Mouse (Mus musculus) liver, embryonic 15.5 days (tissue): ENCODE measurements around the gene Gpc6. TPM values are rescaled to one million over a fixed set of nuclear protein-coding genes. Genes with fewer than 3 reads are reported as not detected.

Experiments used
- ATAC-seq: fragments of 200-750 bp; cut with Nextera tagmentation; 2 replicates; pipeline ENCODE4 v1.8.0; 2017; ENCODE audit warnings: moderate number of reproducible peaks, mild to moderate bottlenecking, moderate library complexity; ENCODE audit not compliant: insufficient read depth
- H3K27ac ChIP-seq: fragments of 300-500 bp; sonication (generic); replicated peaks from 2 replicates; pipeline ENCODE4 v1.5.1; 2015; ENCODE audit warnings: mild to moderate bottlenecking, inconsistent platforms
- H3K27me3 ChIP-seq: fragments of 300-500 bp; sonication (generic); 2 replicates; pipeline ENCODE4 v1.6.1; 2015; ENCODE audit warnings: mild to moderate bottlenecking, inconsistent platforms
- H3K36me3 ChIP-seq: fragments of 300-500 bp; sonication (generic); replicated peaks from 2 replicates; pipeline ENCODE4 v1.6.1; 2015; ENCODE audit warnings: moderate library complexity, mild to moderate bottlenecking, inconsistent platforms
- H3K4me1 ChIP-seq: fragments of 300-500 bp; sonication (generic); replicated peaks from 2 replicates; pipeline ENCODE4 v1.6.1; 2015; ENCODE audit warnings: inconsistent platforms
- H3K4me2 ChIP-seq: fragments of 300-500 bp; sonication (generic); 2 replicates; pipeline ENCODE4 v1.6.1; 2015; ENCODE audit warnings: moderate library complexity, mild to moderate bottlenecking, inconsistent platforms
- H3K4me3 ChIP-seq: fragments of 300-500 bp; sonication (generic); replicated peaks from 2 replicates; pipeline ENCODE4 v1.5.1; 2015; ENCODE audit warnings: mild to moderate bottlenecking, inconsistent platforms
- H3K9ac ChIP-seq: fragments of 300-500 bp; sonication (generic); 2 replicates; pipeline ENCODE4 v1.6.1; 2015; ENCODE audit warnings: moderate library complexity, mild to moderate bottlenecking, inconsistent platforms
- H3K9me3 ChIP-seq: fragments of 300-500 bp; sonication (generic); replicated peaks from 2 replicates; pipeline ENCODE4 v1.6.1; 2016; ENCODE audit warnings: inconsistent platforms
- WGBS: fragments of 180-500 bp; shearing (Covaris S2); methylation state at CpG from one replicate; pipeline ENCODE4 v1.1.7; 2015; ENCODE audit warnings: mixed read lengths; ENCODE audit not compliant: insufficient replicate concordance; 5-methylcytosine and 5-hydroxymethylcytosine counted together
- polyA plus RNA-seq: library from polyadenylated mRNA; unstranded; fragments of >200 nt; fragmentation: Nextera tagmentation; extraction: Ambion mirVana; gene quantifications from 2 replicates; pipeline ENCODE4 v1.2.1, GENCODE M21; 2015

Gpc6 gene
- polyA plus RNA-seq, 1 experiment from 2014 or later = 3.4 TPM

DNA sequence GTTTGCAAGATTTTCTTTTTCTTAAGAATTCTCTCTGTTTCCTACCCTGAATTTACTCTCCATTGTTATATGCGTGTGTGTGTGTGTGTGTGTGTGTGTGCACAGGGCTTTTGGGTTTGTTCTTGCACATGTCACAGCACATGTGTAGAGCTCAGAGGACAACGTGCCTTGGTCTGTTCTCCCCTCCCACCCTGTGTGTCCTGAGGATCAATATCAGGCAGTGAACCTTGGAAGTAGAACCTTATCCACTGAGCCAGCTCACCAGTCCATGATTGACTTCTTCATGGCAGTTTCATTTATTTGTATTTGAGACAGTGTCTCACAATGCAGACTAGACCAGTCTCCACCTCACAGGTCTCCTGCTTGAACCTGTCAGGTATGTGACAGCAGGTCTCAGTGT, 399.1 kb downstream of the Gpc6 start:
- Histone ChIP-seq H3K36me3 (no peaks in the 10 kb centered on the region), H3K4me1 (no peaks in the 10 kb centered on the region), H3K27me3 (no peaks in the 10 kb centered on the region), H3K9me3 (no peaks in the 10 kb centered on the region), H3K9ac (no peak overlapping the region), H3K27ac (no peak overlapping the region), H3K4me2 (no peak overlapping the region), H3K4me3 (no peak overlapping the region)
- 39% methylated on average over 2 of the region's 2 CpGs for WGBS
- no peak for ATAC-seq

DNA sequence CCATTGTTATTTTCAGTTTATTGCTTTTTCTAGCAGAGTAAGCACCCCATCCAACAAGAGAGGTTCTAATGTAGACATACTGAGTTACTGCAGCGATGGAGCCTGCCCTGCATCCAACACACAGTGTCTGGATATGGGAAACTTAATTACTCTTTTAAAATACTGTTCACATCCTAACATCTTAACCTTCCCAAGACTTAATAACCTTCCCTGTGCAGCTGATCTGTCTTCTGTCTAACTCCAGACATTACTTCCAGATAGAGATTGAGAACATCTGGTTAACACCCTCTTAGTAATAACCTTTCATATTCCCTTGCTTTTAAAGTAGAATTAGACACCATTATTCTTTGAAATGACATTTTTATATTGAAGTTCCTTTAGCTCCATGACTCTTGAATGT, 407.1 kb downstream of the Gpc6 start:
- Histone ChIP-seq H3K27me3 (no peaks in the 10 kb centered on the region), H3K4me2 (no peak overlapping the region), H3K27ac (no peak overlapping the region), H3K9me3 (no peaks in the 10 kb centered on the region), H3K36me3 (no peaks in the 10 kb centered on the region), H3K4me1 (no peaks in the 10 kb centered on the region), H3K4me3 (no peak overlapping the region), H3K9ac (no peak overlapping the region)
- 49% methylated on average over 1 of the region's 1 CpGs for WGBS
- ATAC-seq = no peak

DNA sequence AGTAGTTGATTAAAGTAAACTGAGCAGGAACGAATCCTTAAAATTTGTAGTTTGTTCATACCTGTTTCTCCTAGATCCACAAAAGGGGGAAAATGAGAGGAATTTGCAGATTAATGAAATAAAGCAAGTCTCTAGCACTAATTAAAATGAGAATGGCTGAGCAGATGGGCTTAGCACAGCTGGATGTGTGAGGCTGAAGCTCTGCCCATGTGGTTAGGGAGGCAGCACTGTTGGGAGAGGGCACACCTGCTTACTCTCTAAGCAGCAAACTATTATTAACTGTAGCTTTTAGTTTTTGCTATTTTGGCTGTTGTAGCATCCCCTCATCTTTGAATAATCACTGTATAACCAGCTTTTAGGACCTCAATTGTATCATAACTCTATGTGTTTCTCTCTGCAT, 412.2 kb downstream of the Gpc6 start:
- H3K36me3 ChIP-seq = no peaks in the 10 kb centered on the region
- no peak overlapping the region for H3K4me3 ChIP-seq
- H3K27ac ChIP-seq = no peak overlapping the region
- no peaks in the 10 kb centered on the region for H3K9me3 ChIP-seq
- no peak overlapping the region for H3K9ac ChIP-seq
- H3K27me3 ChIP-seq = no peaks in the 10 kb centered on the region
- WGBS = 61% methylated on average over 1 of the region's 1 CpGs
- ATAC-seq = no peak
- H3K4me1 ChIP-seq = no peaks in the 10 kb centered on the region
- no peak overlapping the region for H3K4me2 ChIP-seq

DNA sequence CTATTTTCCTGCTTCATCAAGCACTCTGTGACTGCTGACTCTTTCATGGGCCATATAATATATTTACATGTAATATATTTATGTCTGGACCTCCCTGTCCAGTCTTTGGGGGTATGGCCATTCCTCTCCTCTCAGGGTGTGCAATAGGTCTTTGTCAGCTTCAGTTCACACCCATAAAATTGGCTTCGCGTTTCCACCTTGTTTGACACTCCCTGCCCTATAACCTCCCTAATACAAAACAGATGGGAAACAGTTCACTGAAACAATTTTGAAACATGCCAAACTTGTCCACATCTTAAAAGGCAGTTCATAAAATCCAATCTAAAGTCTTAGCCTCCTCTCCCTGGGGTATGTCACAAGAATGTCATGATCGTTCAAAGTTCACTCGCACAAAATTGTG, 415.4 kb downstream of the Gpc6 start:
- no peak overlapping the region for H3K9ac ChIP-seq
- no peak for ATAC-seq
- 77% methylated on average over 4 of the region's 4 CpGs for WGBS

DNA sequence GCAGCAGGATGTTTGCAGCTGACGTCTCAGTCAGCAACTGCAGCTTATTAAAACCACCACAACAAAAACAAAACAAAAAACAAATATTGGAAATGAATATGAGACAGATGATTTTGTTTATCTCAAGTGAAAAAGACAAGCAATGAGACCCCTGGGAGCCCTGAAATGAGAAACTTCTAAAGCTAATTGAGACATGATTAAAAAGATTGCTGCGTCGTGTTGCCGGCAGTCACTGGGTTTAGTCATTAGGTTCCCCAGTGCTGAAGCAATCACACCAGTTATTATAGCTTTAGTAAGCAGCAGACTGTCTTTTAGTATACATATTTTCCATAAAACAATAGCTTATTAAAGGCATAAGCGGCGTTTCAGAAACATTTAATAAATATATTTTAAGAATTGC, 419.4 kb downstream of the Gpc6 start:
- ATAC-seq = no peak
- Histone ChIP-seq H3K4me2 (no peak overlapping the region), H3K4me1 (no peaks in the 10 kb centered on the region), H3K9me3 (no peaks in the 10 kb centered on the region), H3K36me3 (no peaks in the 10 kb centered on the region), H3K9ac (no peak overlapping the region), H3K4me3 (no peak overlapping the region), H3K27me3 (no peaks in the 10 kb centered on the region), H3K27ac (no peak overlapping the region)
- WGBS = 76% methylated on average over 6 of the region's 6 CpGs

More for the DNA sequence above, 415.4 kb downstream of the Gpc6 start:
- Histone ChIP-seq H3K27ac (no peak overlapping the region), H3K4me3 (no peak overlapping the region), H3K27me3 (no peaks in the 10 kb centered on the region), H3K4me1 (no peaks in the 10 kb centered on the region), H3K36me3 (no peaks in the 10 kb centered on the region), H3K9me3 (no peaks in the 10 kb centered on the region), H3K4me2 (no peak overlapping the region)

DNA sequence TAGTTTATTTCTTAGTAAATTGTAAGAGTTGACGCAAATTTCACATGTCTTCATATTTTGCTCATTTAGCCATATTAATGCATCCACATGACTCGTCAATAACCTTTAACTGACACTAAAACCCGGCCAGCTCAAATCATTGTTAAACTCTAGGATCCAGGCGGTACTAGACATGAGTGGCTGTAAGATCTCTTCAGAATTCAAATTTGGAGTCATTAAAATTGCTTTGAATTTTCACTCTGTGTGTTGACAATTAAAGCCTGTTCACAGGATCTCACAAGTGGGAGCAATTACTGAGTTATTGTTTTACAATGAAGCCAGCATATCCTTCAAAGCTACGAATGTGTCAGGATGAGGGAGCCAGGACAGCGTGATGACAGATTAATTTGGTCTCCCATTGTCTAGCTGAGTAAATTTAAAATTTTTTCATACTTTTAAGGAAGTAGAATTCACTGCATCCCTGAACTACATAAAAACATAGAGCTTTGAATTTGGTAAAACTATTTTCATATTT, 421.3 kb downstream of the Gpc6 start:
- Histone ChIP-seq H3K4me1 (no peaks in the 10 kb centered on the region), H3K9me3 (no peaks in the 10 kb centered on the region), H3K4me2 (no peak overlapping the region), H3K27me3 (no peaks in the 10 kb centered on the region), H3K9ac (no peak overlapping the region), H3K36me3 (no peaks in the 10 kb centered on the region), H3K27ac (no peak overlapping the region), H3K4me3 (no peak overlapping the region)
- ATAC-seq = no peak
- WGBS = 69% methylated on average over 6 of the region's 6 CpGs

DNA sequence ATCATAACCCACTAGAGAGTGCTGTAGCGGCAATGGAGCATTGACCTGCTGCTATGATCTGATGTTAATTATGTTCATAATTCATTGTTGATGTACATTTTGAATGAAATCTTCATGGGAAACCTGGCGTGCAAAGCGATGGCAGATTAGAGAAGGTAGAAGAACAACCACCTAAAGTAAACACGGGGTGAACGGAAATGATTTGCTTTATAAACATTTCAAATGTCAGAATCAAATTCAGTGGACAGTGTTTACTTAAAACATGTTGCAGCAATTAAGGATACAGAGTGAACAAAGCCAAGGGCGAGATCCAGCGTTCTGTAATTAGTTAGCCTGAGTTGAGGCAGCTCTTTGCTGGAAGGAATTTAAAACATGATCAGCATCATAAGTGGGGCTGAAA, 426.2 kb downstream of the Gpc6 start:
- WGBS = 65% methylated on average over 7 of the region's 7 CpGs
- Histone ChIP-seq H3K9me3 (no peaks in the 10 kb centered on the region), H3K4me1 (no peaks in the 10 kb centered on the region), H3K4me3 (no peak overlapping the region), H3K27me3 (no peaks in the 10 kb centered on the region), H3K36me3 (no peaks in the 10 kb centered on the region), H3K9ac (no peak overlapping the region), H3K4me2 (no peak overlapping the region), H3K27ac (no peak overlapping the region)
- ATAC-seq = no peak

DNA sequence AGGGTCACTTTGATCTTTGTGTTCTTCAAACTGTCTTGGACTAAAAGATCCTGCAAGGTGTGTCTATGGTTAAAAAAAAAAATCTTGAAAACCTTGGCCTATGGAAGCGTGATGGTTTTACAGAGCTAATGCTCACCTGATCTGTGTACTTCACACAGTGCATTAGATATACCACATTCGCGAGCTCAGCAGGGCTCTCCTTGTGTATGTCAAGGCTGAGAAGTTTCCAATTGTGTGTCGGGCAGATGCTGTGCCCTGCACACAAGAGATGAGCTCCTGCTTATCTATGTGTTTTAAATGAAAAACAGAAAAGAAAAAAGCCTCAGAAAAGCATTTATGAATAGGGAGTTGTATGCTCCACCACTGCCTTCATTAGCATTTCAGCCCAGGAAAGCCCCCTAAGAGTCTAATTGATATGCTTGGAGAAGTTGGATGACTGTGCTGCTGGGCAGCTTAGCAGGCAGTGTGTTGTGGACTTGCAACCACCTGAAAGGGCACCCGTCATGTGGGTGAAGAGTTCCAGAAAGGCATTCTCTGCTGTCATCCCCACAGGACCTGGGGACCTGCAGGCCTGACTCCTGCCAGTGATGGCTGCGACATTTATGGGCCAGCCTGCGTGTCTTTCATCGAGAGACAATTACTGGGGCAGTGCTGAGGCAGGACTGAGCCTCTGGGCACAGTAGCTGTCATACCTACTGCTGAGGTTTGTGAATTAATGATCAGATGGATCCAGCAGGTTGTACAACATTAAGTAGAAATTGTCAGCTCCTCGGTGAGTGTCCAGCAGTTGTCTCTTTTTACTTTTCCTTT, 436.2 kb downstream of the Gpc6 start:
- H3K27ac ChIP-seq = no peak overlapping the region
- H3K9me3 ChIP-seq = no peaks in the 10 kb centered on the region
- H3K4me3 ChIP-seq = no peak overlapping the region
- no peak overlapping the region for H3K4me2 ChIP-seq
- no peak overlapping the region for H3K9ac ChIP-seq
- no peaks in the 10 kb centered on the region for H3K27me3 ChIP-seq
- no peaks in the 10 kb centered on the region for H3K36me3 ChIP-seq
- ATAC-seq = no peak
- H3K4me1 ChIP-seq = no peaks in the 10 kb centered on the region
- 53% methylated on average over 9 of the region's 9 CpGs for WGBS

DNA sequence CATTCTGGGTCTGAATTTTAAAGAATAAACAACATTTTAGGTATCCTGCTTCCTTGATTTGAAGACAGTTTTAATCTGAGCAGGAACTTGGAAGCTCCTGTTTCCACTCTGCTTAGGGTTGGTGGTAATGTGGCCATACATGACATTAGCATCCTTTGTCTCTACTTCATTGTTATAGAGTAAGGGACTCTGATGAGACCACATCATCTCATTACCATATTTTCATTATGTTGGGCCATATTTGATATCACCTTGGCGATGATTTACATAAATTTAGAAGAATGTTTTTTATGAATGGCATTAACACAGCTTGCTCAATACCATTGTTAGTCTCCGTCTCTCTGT, 436.8 kb downstream of the Gpc6 start:
- WGBS = 66% methylated on average over 2 of the region's 2 CpGs
- H3K36me3 ChIP-seq = no peaks in the 10 kb centered on the region
- no peak overlapping the region for H3K4me2 ChIP-seq
- no peak overlapping the region for H3K4me3 ChIP-seq
- no peak for ATAC-seq
- no peak overlapping the region for H3K27ac ChIP-seq
- H3K27me3 ChIP-seq = no peaks in the 10 kb centered on the region
- no peaks in the 10 kb centered on the region for H3K4me1 ChIP-seq
- H3K9ac ChIP-seq = no peak overlapping the region
- no peaks in the 10 kb centered on the region for H3K9me3 ChIP-seq

DNA sequence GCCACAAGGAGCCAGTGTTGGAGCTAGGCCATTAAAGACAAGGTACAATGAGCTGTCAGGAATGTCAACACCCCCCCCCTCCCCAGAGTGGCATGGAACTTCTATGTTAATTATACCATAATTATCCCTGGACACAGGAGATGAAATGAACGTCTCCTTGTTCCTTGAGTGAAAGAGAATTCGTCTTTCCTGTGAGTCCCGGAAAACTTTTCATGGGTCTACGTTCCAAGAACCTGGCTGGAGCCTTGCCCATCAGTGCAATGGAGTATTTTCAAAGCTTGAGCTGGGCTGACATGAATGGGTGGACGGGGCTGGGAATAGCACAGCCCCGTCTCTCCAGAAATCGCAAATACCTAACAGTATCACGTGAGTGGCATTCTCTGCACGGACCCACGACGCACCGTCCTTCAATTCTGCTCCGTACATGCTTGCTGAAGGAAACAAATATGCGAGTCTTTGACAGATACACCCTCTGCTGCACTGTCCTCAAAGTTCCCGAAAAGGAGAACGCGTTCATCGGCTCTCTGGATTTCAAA, 444.3 kb downstream of the Gpc6 start:
- Histone ChIP-seq H3K9me3 (no peaks in the 10 kb centered on the region), H3K27me3 (no peaks in the 10 kb centered on the region), H3K27ac (no peak overlapping the region), H3K4me1 (no peaks in the 10 kb centered on the region), H3K4me3 (no peak overlapping the region), H3K36me3 (no peaks in the 10 kb centered on the region), H3K4me2 (no peak overlapping the region), H3K9ac (no peak overlapping the region)
- no peak for ATAC-seq
- WGBS = 73% methylated on average over 18 of the region's 18 CpGs

DNA sequence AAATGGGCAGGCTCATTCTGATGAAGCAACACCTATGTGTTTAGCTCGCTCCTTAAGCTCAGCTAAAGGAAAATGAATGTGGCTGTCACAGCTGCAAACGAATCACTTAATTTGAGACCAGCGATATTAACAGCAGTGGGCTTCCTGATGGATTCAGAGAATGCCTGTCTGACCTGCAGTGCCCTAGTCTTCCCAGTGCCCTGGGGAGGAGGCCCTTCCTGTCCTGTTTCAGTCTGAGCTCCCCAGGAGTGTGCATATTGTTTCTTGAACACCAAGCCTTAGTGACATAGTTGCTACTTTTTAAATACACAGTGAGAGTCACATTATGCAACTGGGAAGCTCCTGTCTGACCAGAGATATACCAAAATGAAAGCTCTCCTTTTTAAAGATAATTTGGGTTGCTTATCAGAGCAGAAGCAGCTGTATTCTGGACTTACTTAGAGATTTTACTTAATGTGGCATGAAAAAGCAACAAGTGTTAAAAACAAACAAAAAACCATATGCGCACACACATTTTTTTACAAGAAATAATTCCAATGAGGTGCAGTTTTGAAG, 451.8 kb downstream of the Gpc6 start:
- WGBS = 44% methylated on average over 4 of the region's 4 CpGs
- Histone ChIP-seq H3K27me3 (no peaks in the 10 kb centered on the region), H3K4me3 (no peak overlapping the region), H3K27ac (no peak overlapping the region), H3K9ac (no peak overlapping the region), H3K4me1 (no peaks in the 10 kb centered on the region), H3K9me3 (no peaks in the 10 kb centered on the region), H3K4me2 (no peak overlapping the region), H3K36me3 (no peaks in the 10 kb centered on the region)
- ATAC-seq = peak; percentile 56; the same call in 1 of the 2 replicates
